Mouse (Mus musculus) G1E (cell line): ENCODE measurements around the gene Cers6. TPM values are rescaled to one million over a fixed set of nuclear protein-coding genes. Genes with fewer than 3 reads are reported as not detected.

ENCODE experiments used
- ATAC-seq: 2 replicates; pipeline ENCODE4 v1.8.0; 2016; ENCODE audit warnings: mild to moderate bottlenecking; ENCODE audit not compliant: insufficient number of reproducible peaks, poor library complexity, low FRiP score, severe bottlenecking; ENCODE audit errors: extremely low read depth
- DNase-seq: peaks from one replicate; pipeline ENCODE4 v3.0.0; 2012; ENCODE audit warnings: low spot score
- H3K27me3 ChIP-seq: 2 replicates; pipeline ENCODE4 v1.6.1; 2012; ENCODE audit warnings: mild to moderate bottlenecking, low read length, inconsistent platforms; ENCODE audit not compliant: insufficient read depth
- H3K36me3 ChIP-seq: replicated peaks from 2 replicates; pipeline ENCODE3; 2012; ENCODE audit warnings: mild to moderate bottlenecking, inconsistent platforms
- H3K4me1 ChIP-seq: 2 replicates; pipeline ENCODE4 v1.6.1; 2012; ENCODE audit warnings: low read depth, low read length, inconsistent platforms, mixed read lengths; ENCODE audit not compliant: insufficient read depth
- H3K4me3 ChIP-seq: 2 replicates; pipeline ENCODE4 v1.5.1; 2012; ENCODE audit warnings: low read depth, mild to moderate bottlenecking, inconsistent platforms, low read length, moderate library complexity, mixed read lengths
- H3K9me3 ChIP-seq: replicated peaks from 2 replicates; pipeline ENCODE4 v1.6.1; 2012; ENCODE audit warnings: inconsistent platforms
- CTCF ChIP-seq: IDR thresholded peaks from 2 replicates; pipeline ENCODE4 v1.5.1; 2012; ENCODE audit warnings: low read depth, low read length, inconsistent platforms, mixed read lengths
- GATA1 ChIP-seq: IDR thresholded peaks from 2 replicates; pipeline ENCODE4 v1.6.1; 2012; ENCODE audit warnings: borderline replicate concordance, low read length, inconsistent platforms, mixed read lengths
- GATA2 ChIP-seq: IDR thresholded peaks from 2 replicates; pipeline ENCODE4 v1.6.1; 2012; ENCODE audit warnings: low read depth, low read length, inconsistent platforms, borderline replicate concordance
- POLR2AphosphoS5 ChIP-seq: IDR thresholded peaks from 2 replicates; pipeline ENCODE4 v1.6.1; 2012; ENCODE audit warnings: low read depth, low read length, inconsistent platforms; ENCODE audit not compliant: insufficient replicate concordance
- TAL1 ChIP-seq: conservative IDR thresholded peaks from 2 replicates; pipeline ENCODE4 v1.6.1; 2012; ENCODE audit warnings: low read depth, low read length, inconsistent platforms, mixed read lengths
- polyA plus RNA-seq: library from polyadenylated mRNA; stranded (reverse); fragments of >175 nt; gene quantifications from 2 replicates; pipeline ENCODE4 v1.2.3, GENCODE M21; 2012
- total RNA-seq, 2 experiments: library from RNA; stranded (forward) in 1 of 2; stranded (reverse) in 1 of 2; fragments of 200-1000 nt in 1 of 2; fragments of >200 nt in 1 of 2; fragmentation: Nextera tagmentation in 1 of 2; gene quantifications; 2 replicates each; pipeline ENCODE4 v1.2.3; 2014 to 2017

Gene Cers6
- total and polyA plus RNA-seq, 3 experiments: 14.8 to 92.4 (median 55.7) TPM

DNA sequence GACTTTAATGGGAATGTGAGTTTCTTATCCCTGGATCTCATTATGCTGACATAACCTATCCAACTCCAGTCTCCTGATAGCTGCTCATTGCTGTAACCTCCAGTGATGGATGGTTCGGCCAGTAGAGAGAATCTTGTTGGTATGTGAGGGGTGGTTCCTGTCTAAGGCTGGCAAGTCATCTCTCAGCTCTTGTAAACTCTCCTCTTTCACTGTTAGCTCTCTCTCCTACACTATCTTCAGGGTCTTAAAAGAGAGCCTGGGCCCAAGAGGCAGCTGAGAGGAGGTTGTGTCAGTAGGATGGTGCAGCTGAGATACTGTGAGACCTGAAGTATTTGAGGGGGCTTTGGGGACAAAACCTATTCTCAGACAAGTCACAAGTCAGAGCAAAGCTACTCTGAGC lies 272.9 kb downstream of the Cers6 start:
- Histone ChIP-seq H3K4me3 (no peak overlapping the region), H3K36me3 (no peaks in the 10 kb centered on the region), H3K4me1 (no peaks in the 10 kb centered on the region), H3K9me3 (no peaks in the 10 kb centered on the region), H3K27me3 (peaks cover 5% of the 10 kb centered on the region)
- ATAC-seq (no peak), DNase-seq (no peak)
- TF ChIP-seq TAL1 (no peak), CTCF (no peak), POLR2AphosphoS5 (no peak), GATA2 (no peak), GATA1 (no peak)

DNA sequence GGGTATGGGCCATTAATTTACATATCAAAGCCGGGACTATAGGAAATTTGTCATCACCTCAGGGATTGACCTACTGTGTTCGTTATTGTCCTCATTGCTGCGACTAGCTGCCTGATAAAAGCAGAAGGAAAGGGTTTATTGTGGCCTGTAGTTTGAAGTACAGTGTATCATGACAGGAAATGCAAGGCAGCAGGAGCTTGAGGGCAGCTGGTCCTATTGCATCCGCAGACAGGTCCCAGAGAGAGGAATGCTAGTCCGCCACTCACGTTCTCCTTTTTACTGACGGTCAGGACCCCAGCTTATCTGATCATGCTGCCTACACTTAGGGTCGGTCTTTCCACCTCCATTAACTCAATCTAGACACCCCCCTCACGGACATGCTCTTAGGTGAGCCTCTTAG lies 273.7 kb downstream of the Cers6 start:
- Histone ChIP-seq H3K27me3 (peaks cover 5% of the 10 kb centered on the region), H3K9me3 (no peaks in the 10 kb centered on the region), H3K4me1 (no peaks in the 10 kb centered on the region), H3K36me3 (no peaks in the 10 kb centered on the region), H3K4me3 (no peak overlapping the region)
- no peak for TF ChIP-seq GATA1
- no peak for ATAC-seq
- no peak for DNase-seq

DNA sequence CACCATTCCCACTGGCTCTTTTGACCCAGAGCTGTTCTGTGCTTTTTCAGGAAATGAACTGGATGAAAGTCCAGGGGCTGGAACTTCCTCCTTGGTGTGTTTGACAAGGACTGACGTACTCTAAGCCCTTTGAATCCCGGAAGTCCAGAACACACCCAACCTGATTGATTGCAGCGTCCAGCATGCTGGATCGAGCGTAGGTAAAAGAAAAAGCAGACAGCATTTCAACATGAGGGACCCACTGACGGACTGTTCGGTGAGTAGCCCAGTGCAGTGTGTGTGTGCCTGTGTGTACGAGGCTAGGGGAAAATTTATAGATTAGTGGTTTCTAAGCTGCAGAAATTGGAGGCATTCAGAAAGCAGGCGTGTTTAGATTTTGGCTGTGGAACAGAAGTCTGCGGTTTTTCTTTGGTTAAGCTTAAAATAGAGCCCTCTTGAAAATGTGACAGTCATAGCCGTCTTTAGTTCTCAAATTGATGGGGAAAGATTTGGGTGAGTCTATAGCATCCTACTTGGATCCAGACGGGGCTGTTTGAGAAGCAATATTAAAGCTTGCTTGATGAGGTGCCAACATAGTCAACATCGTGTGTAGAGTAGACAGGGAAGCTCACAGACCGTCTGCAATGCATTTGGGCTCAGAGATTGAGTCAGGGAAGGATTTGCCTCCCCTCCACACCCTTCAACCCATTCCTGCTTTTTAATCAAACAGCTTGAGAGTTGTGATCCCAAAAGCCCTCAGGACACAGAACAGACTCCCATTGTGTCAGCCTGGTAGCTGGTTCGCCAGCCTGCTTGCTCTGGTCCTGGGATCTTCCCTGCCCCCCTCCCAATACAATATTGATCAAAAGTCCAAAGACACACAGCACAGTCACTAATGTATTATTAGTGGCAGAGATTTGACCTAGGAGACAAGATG lies 274.7 kb downstream of the Cers6 start, which contains the start of gene Nostrin:
Nostrin (plus strand) TSS at position 140 of the 916 bp plus-strand sequence.
- no peak within 1 kb of the TSS for H3K4me3 ChIP-seq
- ATAC-seq (no peak), DNase-seq (no peak)
- no peaks in the 10 kb centered on the region for H3K36me3 ChIP-seq
- no peaks in the 10 kb centered on the region for H3K9me3 ChIP-seq
- no peak for TF ChIP-seq POLR2AphosphoS5
- no peak for TF ChIP-seq CTCF
- TF ChIP-seq GATA2: no peak
- TF ChIP-seq TAL1: no peak
- TF ChIP-seq GATA1: no peak
- no peaks in the 10 kb centered on the region for H3K4me1 ChIP-seq
- peaks cover 5% of the 10 kb centered on the region for H3K27me3 ChIP-seq

DNA sequence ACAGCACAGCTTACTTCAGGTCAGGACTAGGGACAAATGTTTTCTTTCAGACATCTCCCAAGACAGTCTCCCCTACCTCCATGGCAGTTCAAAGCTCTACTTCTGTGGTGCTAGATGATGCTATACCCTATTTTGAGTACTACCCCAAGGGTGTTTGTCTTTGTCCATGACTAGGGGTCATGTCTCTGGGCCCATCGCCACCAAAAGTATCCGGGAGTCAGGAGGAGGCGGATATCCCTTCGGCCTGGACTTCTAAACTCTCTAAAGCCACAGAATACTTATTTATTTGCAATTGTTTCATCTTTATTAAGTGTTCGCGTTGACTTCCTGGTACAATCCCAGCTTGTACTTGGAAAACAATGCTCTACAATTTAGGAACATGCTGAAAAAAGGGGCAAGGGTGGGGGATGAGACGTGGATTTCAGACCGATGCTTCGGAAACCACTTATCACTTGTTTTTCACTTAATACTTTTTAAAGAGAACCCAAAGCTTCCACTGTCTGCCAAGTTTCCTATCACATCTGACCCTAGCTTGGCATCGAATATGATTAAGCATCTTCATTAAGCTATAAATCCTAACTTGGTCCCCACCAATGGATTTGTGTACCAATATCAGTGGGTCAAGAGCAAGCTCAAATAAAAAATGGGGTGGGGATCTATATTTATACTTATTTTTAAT lies 276.3 kb downstream of the Cers6 start:
- Histone ChIP-seq H3K27me3 (peaks cover 8% of the 10 kb centered on the region), H3K4me3 (no peak overlapping the region), H3K4me1 (no peaks in the 10 kb centered on the region), H3K9me3 (no peaks in the 10 kb centered on the region), H3K36me3 (no peaks in the 10 kb centered on the region)
- DNase-seq (no peak), ATAC-seq (no peak)
- no peak for TF ChIP-seq GATA1

DNA sequence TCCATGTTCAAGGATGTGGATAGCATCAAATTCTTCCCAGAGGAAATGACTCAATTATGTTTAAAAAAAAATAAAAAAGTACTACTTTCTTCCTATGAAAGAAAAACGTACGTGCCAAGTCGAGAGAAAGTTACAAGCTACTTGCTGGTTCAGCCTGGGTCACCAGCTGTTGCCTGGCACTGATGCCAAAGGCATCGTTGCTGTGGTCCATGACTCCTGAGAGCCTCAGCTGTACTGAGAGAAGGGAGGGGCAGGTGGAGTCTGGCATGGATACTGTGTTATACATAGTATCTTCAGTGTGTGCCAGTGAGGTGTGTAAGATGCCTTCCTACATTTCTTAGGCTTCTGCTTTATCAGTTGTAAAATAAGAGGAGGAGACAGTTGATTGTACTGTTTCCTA lies 277.5 kb downstream of the Cers6 start:
- Histone ChIP-seq H3K4me3 (no peak overlapping the region), H3K36me3 (no peaks in the 10 kb centered on the region), H3K4me1 (no peaks in the 10 kb centered on the region), H3K9me3 (no peaks in the 10 kb centered on the region), H3K27me3 (peaks cover 8% of the 10 kb centered on the region)
- ATAC-seq (no peak), DNase-seq (no peak)
- no peak for TF ChIP-seq GATA2
- no peak for TF ChIP-seq TAL1
- TF ChIP-seq POLR2AphosphoS5: no peak
- TF ChIP-seq CTCF: no peak
- TF ChIP-seq GATA1: no peak

DNA sequence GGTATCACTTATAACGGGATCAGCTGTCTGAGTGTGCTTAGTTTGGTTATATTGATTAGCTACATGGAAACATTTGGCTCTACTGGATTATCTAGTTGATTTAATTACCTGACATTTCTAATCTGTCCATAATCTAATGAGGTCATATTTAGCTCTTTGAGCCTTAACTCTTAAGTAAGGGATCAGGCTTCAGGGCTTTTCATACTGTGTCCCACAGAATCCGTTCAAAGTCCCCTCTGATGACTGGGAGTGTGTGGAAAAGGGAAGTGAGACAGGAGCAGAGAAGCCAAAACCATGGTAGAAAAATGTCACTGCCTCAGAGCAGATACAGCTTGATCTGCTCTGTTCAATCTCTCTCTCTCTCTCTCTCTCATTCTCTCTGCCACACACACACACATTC lies 279.0 kb downstream of the Cers6 start:
- Histone ChIP-seq H3K9me3 (no peaks in the 10 kb centered on the region), H3K4me3 (no peak overlapping the region), H3K27me3 (peaks cover 6% of the 10 kb centered on the region), H3K4me1 (no peaks in the 10 kb centered on the region), H3K36me3 (no peaks in the 10 kb centered on the region)
- DNase-seq (no peak), ATAC-seq (no peak)
- no peak for TF ChIP-seq CTCF
- TF ChIP-seq POLR2AphosphoS5: no peak
